Mouse (Mus musculus) kidney, embryonic 16.5 days (tissue): ENCODE results near the gene Art2b. TPM values are rescaled to one million over a fixed set of nuclear protein-coding genes. Genes with fewer than 3 reads are reported as not detected.
A peak's percentile ranks its signal among the peaks of the same experiment; 100 is the strongest.

Experiments used
- ATAC-seq: fragments of 200-750 bp; cut with Nextera tagmentation; 2 replicates; pipeline ENCODE4 v1.8.0; 2017; ENCODE audit warnings: moderate TSS enrichment; ENCODE audit not compliant: low FRiP score, low TSS enrichment
- H3K27ac ChIP-seq: fragments of 300-500 bp; sonication (generic); 2 replicates; pipeline ENCODE4 v1.5.1; 2014; ENCODE audit warnings: low read length
- H3K27me3 ChIP-seq: fragments of 300-500 bp; sonication (generic); 2 replicates; pipeline ENCODE4 v1.6.1; 2014; ENCODE audit warnings: low read length, control low read depth, mixed read lengths; ENCODE audit not compliant: insufficient read depth
- H3K36me3 ChIP-seq: fragments of 300-500 bp; sonication (generic); 2 replicates; pipeline ENCODE4 v1.6.1; 2014; ENCODE audit warnings: low read length, control low read depth, mixed read lengths; ENCODE audit not compliant: insufficient read depth
- H3K4me1 ChIP-seq: fragments of 300-500 bp; sonication (generic); 2 replicates; pipeline ENCODE4 v1.6.1; 2014; ENCODE audit warnings: low read length, control low read depth, mixed read lengths; ENCODE audit not compliant: insufficient read depth
- H3K4me2 ChIP-seq: fragments of 300-500 bp; sonication (generic); replicated peaks from 2 replicates; pipeline ENCODE4 v1.6.1; 2014; ENCODE audit warnings: low read depth, low read length
- H3K4me3 ChIP-seq: fragments of 300-500 bp; sonication (generic); 2 replicates; pipeline ENCODE4 v1.5.1; 2014; ENCODE audit warnings: mild to moderate bottlenecking, low read length
- H3K9ac ChIP-seq: fragments of 300-500 bp; sonication (generic); replicated peaks from 2 replicates; pipeline ENCODE4 v1.6.1; 2014; ENCODE audit warnings: low read length
- H3K9me3 ChIP-seq: fragments of 300-500 bp; sonication (generic); 2 replicates; pipeline ENCODE4 v1.6.1; 2016; ENCODE audit warnings: low read length, control low read depth
- WGBS: fragments of 180-500 bp; shearing (Covaris S2); extraction: QIAGEN DNeasy Blood & Tissue Kit; methylation state at CpG from one replicate; pipeline ENCODE4 v1.1.7; 2014; 5-methylcytosine and 5-hydroxymethylcytosine counted together
- polyA plus RNA-seq: library from polyadenylated mRNA; unstranded; fragments of >200 nt; fragmentation: Nextera tagmentation; extraction: Ambion mirVana; gene quantifications from 2 replicates; pipeline ENCODE4 v1.2.1, GENCODE M21; 2015

The Art2b gene
- polyA plus RNA-seq, 1 experiment from 2014 or later, result not detected

- ATAC-seq, result no peak
- H3K4me3 ChIP-seq, result peak overlapping the region; percentile 27; the same call in 1 of the 2 replicates
- no peaks in the 10 kb centered on the region for H3K27me3 ChIP-seq
- peak overlapping the region; percentile 46 for H3K4me2 ChIP-seq
- peaks cover 9% of the 10 kb centered on the region; the same call in 1 of the 2 replicates for H3K4me1 ChIP-seq
- H3K27ac ChIP-seq, result 0 out of 2 replicates have a peak overlapping the region, but pooled peaks have one; percentile 29
- H3K9ac ChIP-seq, result peak overlapping the region; percentile 41; the same call in 1 of the 2 replicates
- 65% methylated on average over 10 of the region's 10 CpGs for WGBS
- H3K36me3 ChIP-seq, result no peaks in the 10 kb centered on the region
- no peaks in the 10 kb centered on the region for H3K9me3 ChIP-seq
Measured at GRCm38 (mm10) chr7:101541734-101542133, 43.7 kb downstream of the Art2b start.

- no peaks in the 10 kb centered on the region for H3K36me3 ChIP-seq
- H3K4me3 ChIP-seq, result peak overlapping the region; percentile 27
- WGBS, result 3% methylated on average over 11 of the region's 11 CpGs
- peak overlapping the region; percentile 46 for H3K4me2 ChIP-seq
- H3K4me1 ChIP-seq, result peaks cover 9% of the 10 kb centered on the region; the same call in 1 of the 2 replicates
- no peaks in the 10 kb centered on the region for H3K9me3 ChIP-seq
- 0 out of 2 replicates have a peak overlapping the region, but pooled peaks have one; percentile 29 for H3K27ac ChIP-seq
- no peaks in the 10 kb centered on the region for H3K27me3 ChIP-seq
- ATAC-seq, result peak; percentile 79
- 0 out of 2 replicates have a peak overlapping the region, but pooled peaks have one; percentile 41 for H3K9ac ChIP-seq
Measured at GRCm38 (mm10) chr7:101541132-101541531, 44.3 kb downstream of the Art2b start.

- Histone ChIP-seq H3K4me2 (no peak overlapping the region), H3K36me3 (no peaks in the 10 kb centered on the region), H3K9me3 (no peaks in the 10 kb centered on the region), H3K27me3 (no peaks in the 10 kb centered on the region), H3K9ac (no peak overlapping the region), H3K4me3 (no peak overlapping the region), H3K4me1 (peaks cover 9% of the 10 kb centered on the region; the same call in 1 of the 2 replicates), H3K27ac (0 out of 2 replicates have a peak overlapping the region, but pooled peaks have one; percentile 12)
- WGBS, result 59% methylated on average over 5 of the region's 5 CpGs
- no peak for ATAC-seq
Measured at GRCm38 (mm10) chr7:101540684-101541083, 44.7 kb downstream of the Art2b start.

- Histone ChIP-seq H3K27ac (no peak overlapping the region), H3K4me2 (no peak overlapping the region), H3K9ac (no peak overlapping the region), H3K9me3 (no peaks in the 10 kb centered on the region), H3K27me3 (no peaks in the 10 kb centered on the region), H3K4me3 (no peak overlapping the region), H3K36me3 (no peaks in the 10 kb centered on the region), H3K4me1 (peaks cover 9% of the 10 kb centered on the region; the same call in 1 of the 2 replicates)
- no peak for ATAC-seq
- 39% methylated on average over 9 of the region's 9 CpGs for WGBS
Measured at GRCm38 (mm10) chr7:101539774-101540173, 45.6 kb downstream of the Art2b start.

GRCm38 (mm10) chr7:101538141-101538933, 47.1 kb downstream of the Art2b start:
- ATAC-seq, result no peak
- WGBS, result 31% methylated on average over 14 of the region's 14 CpGs
- H3K4me2 ChIP-seq, result peak overlapping the region; percentile 5

GRCm38 (mm10) chr7:101537541-101537940, 47.9 kb downstream of the Art2b start:
- Histone ChIP-seq H3K9me3 (no peaks in the 10 kb centered on the region), H3K36me3 (no peaks in the 10 kb centered on the region), H3K27me3 (no peaks in the 10 kb centered on the region), H3K27ac (no peak overlapping the region), H3K4me3 (no peak overlapping the region), H3K4me2 (peak overlapping the region; percentile 5; the same call in 1 of the 2 replicates), H3K4me1 (peaks cover 11% of the 10 kb centered on the region; the same call in 1 of the 2 replicates), H3K9ac (no peak overlapping the region)
- no peak for ATAC-seq
- 46% methylated on average over 8 of the region's 8 CpGs for WGBS

More at GRCm38 (mm10) chr7:101538141-101538933, 47.1 kb downstream of the Art2b start:
- H3K36me3 ChIP-seq, result no peaks in the 10 kb centered on the region
- H3K27me3 ChIP-seq, result no peaks in the 10 kb centered on the region
- no peak overlapping the region for H3K9ac ChIP-seq
- no peak overlapping the region for H3K27ac ChIP-seq
- H3K9me3 ChIP-seq, result no peaks in the 10 kb centered on the region
- no peak overlapping the region for H3K4me3 ChIP-seq
- peaks cover 11% of the 10 kb centered on the region; the same call in 1 of the 2 replicates for H3K4me1 ChIP-seq

GRCm38 (mm10) chr7:101535517-101535916, 49.9 kb downstream of the Art2b start:
- Histone ChIP-seq H3K27me3 (no peaks in the 10 kb centered on the region), H3K4me3 (no peak overlapping the region), H3K27ac (no peak overlapping the region), H3K36me3 (no peaks in the 10 kb centered on the region), H3K9ac (no peak overlapping the region), H3K4me1 (peaks cover 5% of the 10 kb centered on the region; the same call in 1 of the 2 replicates), H3K9me3 (no peaks in the 10 kb centered on the region), H3K4me2 (no peak overlapping the region)
- no peak for ATAC-seq
- 82% methylated on average over 5 of the region's 5 CpGs for WGBS

- Histone ChIP-seq H3K36me3 (no peaks in the 10 kb centered on the region), H3K4me1 (peaks cover 5% of the 10 kb centered on the region; the same call in 1 of the 2 replicates), H3K27me3 (no peaks in the 10 kb centered on the region), H3K9ac (no peak overlapping the region), H3K4me3 (no peak overlapping the region), H3K9me3 (no peaks in the 10 kb centered on the region), H3K4me2 (no peak overlapping the region), H3K27ac (no peak overlapping the region)
- ATAC-seq, result no peak
- 77% methylated on average over 10 of the region's 10 CpGs for WGBS
Measured at GRCm38 (mm10) chr7:101535102-101535501, 50.3 kb downstream of the Art2b start.

- H3K4me2 ChIP-seq, result no peak overlapping the region
- no peaks in the 10 kb centered on the region for H3K36me3 ChIP-seq
- H3K9ac ChIP-seq, result no peak overlapping the region
- H3K4me1 ChIP-seq, result peaks cover 5% of the 10 kb centered on the region; the same call in 1 of the 2 replicates
- no peak overlapping the region for H3K4me3 ChIP-seq
- WGBS, result 23% methylated on average over 5 of the region's 5 CpGs
- H3K27me3 ChIP-seq, result no peaks in the 10 kb centered on the region
- no peaks in the 10 kb centered on the region for H3K9me3 ChIP-seq
- ATAC-seq, result no peak
- no peak overlapping the region for H3K27ac ChIP-seq
Measured at GRCm38 (mm10) chr7:101534428-101534827, 51.0 kb downstream of the Art2b start.
